Mouse (Mus musculus): Measurements from ENCODE around the gene Large2. TPM values are rescaled to one million over a fixed set of nuclear protein-coding genes. Genes with fewer than 3 reads are reported as not detected.

The Large2 gene
- polyA plus RNA-seq, 1 experiment from 2014 or later = 17.1 TPM

GRCm38 (mm10) chr2:92387646-92388045, 13.0 kb upstream of the Large2 start:
- Histone ChIP-seq H3K9me3 (ENCODE audit: low read length) (no peaks in the 10 kb centered on the region), H3K9ac (replicated peaks; ENCODE audit: low read depth) (no peak overlapping the region), H3K27me3 (replicated peaks; ENCODE audit: insufficient read depth, low read length) (no peaks in the 10 kb centered on the region), H3K4me1 (ENCODE audit: insufficient read depth, low read depth, low read length) (0 out of 2 replicates have a peak, but pooled peaks cover 6% of the 10 kb centered on the region), H3K4me3 (ENCODE audit: low read depth, low read length) (no peak overlapping the region), H3K36me3 (ENCODE audit: insufficient read depth, low read length) (no peaks in the 10 kb centered on the region), H3K27ac (ENCODE audit: low read length) (no peak overlapping the region), H3K4me2 (replicated peaks; ENCODE audit: low read depth, low read length) (no peak overlapping the region)
- no peak for DNase-seq (ENCODE audit: low spot score)
- ATAC-seq = no peak
- WGBS = 75% methylated on average over 4 of the region's 4 CpGs
- no peak for TF ChIP-seq CTCF (IDR thresholded peaks at IDR 0.05)
- TF ChIP-seq EP300 (IDR thresholded peaks at IDR 0.05) = no peak

DNA sequence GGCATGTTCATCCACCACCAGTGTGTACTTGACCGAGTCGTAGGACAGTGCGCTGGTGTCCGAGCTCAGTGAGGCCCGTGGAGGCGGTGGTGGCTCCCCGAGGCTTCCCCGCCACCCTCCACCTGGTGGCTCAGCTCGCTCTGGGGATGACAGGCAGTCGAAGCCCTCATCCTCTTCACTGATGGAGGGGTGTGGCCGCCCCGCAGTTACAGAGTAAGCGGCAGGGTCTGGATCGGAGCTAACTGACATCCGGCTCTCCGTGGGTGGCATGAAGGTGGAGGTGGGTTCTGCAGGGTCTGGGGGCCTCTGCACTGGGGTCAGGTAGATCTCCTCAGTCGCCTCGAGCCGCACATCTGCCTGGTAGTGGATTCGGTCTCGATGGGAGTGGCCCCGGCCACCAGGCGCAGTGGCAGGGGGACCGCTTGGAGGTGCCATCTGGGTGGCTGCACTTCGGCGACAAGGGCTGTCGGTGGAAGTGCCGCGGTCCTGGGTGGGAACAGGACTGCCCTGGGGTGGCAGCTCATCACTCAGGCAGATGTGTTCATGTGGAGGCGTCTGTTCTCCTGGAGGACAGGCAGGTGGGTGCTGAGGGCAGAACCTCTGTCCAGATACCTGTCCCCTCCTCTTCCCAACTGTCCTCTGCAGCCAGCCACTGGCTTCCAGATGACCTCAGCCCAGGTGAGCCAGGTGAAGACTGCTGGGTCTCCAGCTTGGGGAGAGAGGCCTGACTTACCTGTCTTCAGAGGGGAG, 12.3 kb upstream of the Large2 start:
- no peak overlapping the region for H3K9ac ChIP-seq (replicated peaks; ENCODE audit: low read depth)
- H3K27me3 ChIP-seq (replicated peaks; ENCODE audit: insufficient read depth, low read length) = no peaks in the 10 kb centered on the region
- no peak overlapping the region for H3K4me2 ChIP-seq (replicated peaks; ENCODE audit: low read depth, low read length)
- TF ChIP-seq EP300 (IDR thresholded peaks at IDR 0.05) (no peak), CTCF (IDR thresholded peaks at IDR 0.05) (no peak)
- ATAC-seq (no peak), DNase-seq (ENCODE audit: low spot score) (no peak)
- no peaks in the 10 kb centered on the region for H3K9me3 ChIP-seq (ENCODE audit: low read length)
- H3K4me3 ChIP-seq (ENCODE audit: low read depth, low read length) = no peak overlapping the region
- H3K27ac ChIP-seq (ENCODE audit: low read length) = no peak overlapping the region
- WGBS = 90% methylated on average over 30 of the region's 30 CpGs
- no peaks in the 10 kb centered on the region for H3K36me3 ChIP-seq (ENCODE audit: insufficient read depth, low read length)
- 0 out of 2 replicates have a peak, but pooled peaks cover 6% of the 10 kb centered on the region for H3K4me1 ChIP-seq (ENCODE audit: insufficient read depth, low read depth, low read length)

- peaks cover 11% of the 10 kb centered on the region; the same call in 1 of the 2 replicates for H3K36me3 ChIP-seq (ENCODE audit: insufficient read depth, low read length)
- 74% methylated on average over 22 of the region's 22 CpGs for WGBS
- H3K27me3 ChIP-seq (replicated peaks; ENCODE audit: insufficient read depth, low read length) = no peaks in the 10 kb centered on the region
- no peak overlapping the region for H3K27ac ChIP-seq (ENCODE audit: low read length)
- no peak for TF ChIP-seq CTCF (IDR thresholded peaks at IDR 0.05)
- no peak for TF ChIP-seq EP300 (IDR thresholded peaks at IDR 0.05)
- H3K9ac ChIP-seq (replicated peaks; ENCODE audit: low read depth) = no peak overlapping the region
- 0 out of 2 replicates have a peak, but pooled peaks cover 6% of the 10 kb centered on the region for H3K4me1 ChIP-seq (ENCODE audit: insufficient read depth, low read depth, low read length)
- H3K4me2 ChIP-seq (replicated peaks; ENCODE audit: low read depth, low read length) = no peak overlapping the region
- ATAC-seq (no peak), DNase-seq (ENCODE audit: low spot score) (no peak)
- H3K4me3 ChIP-seq (ENCODE audit: low read depth, low read length) = no peak overlapping the region
- no peaks in the 10 kb centered on the region for H3K9me3 ChIP-seq (ENCODE audit: low read length)
These were observed 10.7 kb upstream of the Large2 start for GRCm38 (mm10) chr2:92385113-92386051.

DNA sequence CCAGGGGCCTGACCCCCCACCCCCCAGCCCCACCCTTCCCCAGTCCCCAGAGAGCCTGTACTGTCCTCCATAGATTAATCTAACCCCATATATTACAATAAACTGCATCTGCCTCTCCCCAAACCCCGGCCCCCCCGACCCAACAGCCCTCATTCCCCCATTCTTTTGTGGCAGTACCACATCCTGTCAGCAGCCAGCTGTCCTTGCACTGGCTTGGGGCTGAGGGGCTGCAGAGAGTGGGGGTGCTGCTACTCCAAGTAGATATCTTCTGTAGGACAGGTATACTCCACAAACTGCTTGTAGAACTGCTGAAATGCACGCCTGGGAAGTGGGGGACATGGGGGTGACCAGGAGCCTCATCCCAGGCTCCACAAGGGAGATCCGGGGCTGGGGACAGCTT, 9.4 kb upstream of the Large2 start:
- 74% methylated on average over 4 of the region's 4 CpGs for WGBS
- no peak overlapping the region for H3K4me2 ChIP-seq (replicated peaks; ENCODE audit: low read depth, low read length)
- ATAC-seq (no peak), DNase-seq (ENCODE audit: low spot score) (no peak)
- no peak overlapping the region for H3K27ac ChIP-seq (ENCODE audit: low read length)
- TF ChIP-seq CTCF (IDR thresholded peaks at IDR 0.05) = no peak
- no peak for TF ChIP-seq EP300 (IDR thresholded peaks at IDR 0.05)
- 0 out of 2 replicates have a peak, but pooled peaks cover 6% of the 10 kb centered on the region for H3K4me1 ChIP-seq (ENCODE audit: insufficient read depth, low read depth, low read length)
- no peak overlapping the region for H3K9ac ChIP-seq (replicated peaks; ENCODE audit: low read depth)
- H3K27me3 ChIP-seq (replicated peaks; ENCODE audit: insufficient read depth, low read length) = no peaks in the 10 kb centered on the region
- H3K9me3 ChIP-seq (ENCODE audit: low read length) = no peaks in the 10 kb centered on the region
- no peak overlapping the region for H3K4me3 ChIP-seq (ENCODE audit: low read depth, low read length)
- H3K36me3 ChIP-seq (ENCODE audit: insufficient read depth, low read length) = peaks cover 16% of the 10 kb centered on the region

- TF ChIP-seq CTCF (IDR thresholded peaks at IDR 0.05) = no peak
- no peak for TF ChIP-seq EP300 (IDR thresholded peaks at IDR 0.05)
- no peak overlapping the region for H3K9ac ChIP-seq (replicated peaks; ENCODE audit: low read depth)
- DNase-seq (ENCODE audit: low spot score) (no peak), ATAC-seq (no peak)
- no peaks in the 10 kb centered on the region for H3K9me3 ChIP-seq (ENCODE audit: low read length)
- H3K4me1 ChIP-seq (ENCODE audit: insufficient read depth, low read depth, low read length) = no peaks in the 10 kb centered on the region
- no peak overlapping the region for H3K4me2 ChIP-seq (replicated peaks; ENCODE audit: low read depth, low read length)
- WGBS = 73% methylated on average over 4 of the region's 4 CpGs
- H3K4me3 ChIP-seq (ENCODE audit: low read depth, low read length) = no peak overlapping the region
- H3K36me3 ChIP-seq (ENCODE audit: insufficient read depth, low read length) = peaks cover 24% of the 10 kb centered on the region
- H3K27me3 ChIP-seq (replicated peaks; ENCODE audit: insufficient read depth, low read length) = no peaks in the 10 kb centered on the region
- no peak overlapping the region for H3K27ac ChIP-seq (ENCODE audit: low read length)
These were observed 8.1 kb upstream of the Large2 start for GRCm38 (mm10) chr2:92382759-92383158.

DNA sequence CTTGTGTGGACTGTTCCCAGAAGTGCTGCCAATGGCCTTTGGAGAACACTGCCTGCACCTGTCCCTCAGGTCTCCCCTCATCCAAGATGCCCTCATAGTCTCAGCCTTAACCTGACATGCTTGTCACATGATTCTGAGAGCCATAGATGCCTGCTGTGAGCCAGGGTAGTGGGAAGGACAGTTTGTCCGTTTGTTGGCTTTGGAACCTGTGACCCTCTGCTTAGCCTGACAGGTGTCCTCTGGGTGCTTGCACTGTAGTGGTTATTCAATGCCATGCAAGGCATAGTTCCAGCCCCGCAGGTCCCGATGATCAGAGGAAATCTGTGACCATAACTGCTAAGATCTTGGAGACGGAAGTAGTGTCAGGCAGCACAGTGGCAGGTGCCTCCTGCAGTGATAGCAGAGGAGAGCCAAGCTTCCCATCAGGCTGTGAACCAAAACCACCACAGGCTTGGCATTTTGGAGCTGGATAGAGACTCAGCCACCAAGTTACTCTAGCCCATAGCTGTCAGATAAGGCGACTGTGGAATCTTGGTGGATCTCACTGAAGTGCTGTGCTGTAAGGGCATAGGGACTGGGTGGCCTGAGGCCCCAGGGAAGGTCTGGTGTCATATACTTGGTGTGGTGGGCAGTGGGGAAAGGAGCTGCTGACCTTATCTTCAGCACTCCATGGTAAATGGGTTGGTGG, 7.4 kb upstream of the Large2 start, which contains the start of gene 1700029I15Rik:
Gene 1700029I15Rik (plus strand): TSS at position 638 of the 688 bp plus-strand sequence.
- Histone ChIP-seq H3K27me3 (replicated peaks; ENCODE audit: insufficient read depth, low read length) (no peaks in the 10 kb centered on the region), H3K4me3 (ENCODE audit: low read depth, low read length) (no peak within 1 kb of the TSS), H3K27ac (ENCODE audit: low read length) (no peak within 1 kb of the TSS), H3K9me3 (ENCODE audit: low read length) (no peaks in the 10 kb centered on the region), H3K36me3 (ENCODE audit: insufficient read depth, low read length) (peaks cover 24% of the 10 kb centered on the region), H3K4me2 (replicated peaks; ENCODE audit: low read depth, low read length) (no peak within 1 kb of the TSS), H3K4me1 (ENCODE audit: insufficient read depth, low read depth, low read length) (no peaks in the 10 kb centered on the region), H3K9ac (replicated peaks; ENCODE audit: low read depth) (no peak within 1 kb of the TSS)
- TF ChIP-seq EP300 (IDR thresholded peaks at IDR 0.05) (no peak), CTCF (IDR thresholded peaks at IDR 0.05) (no peak)
- DNase-seq (ENCODE audit: low spot score) (no peak), ATAC-seq (no peak)
- WGBS = 83% methylated on average over 5 of the region's 5 CpGs

All from lung, postnatal 0 days (tissue).